Mouse (Mus musculus) MEL (cell line): ENCODE measurements around the gene Fam49a. TPM values are rescaled to one million over a fixed set of nuclear protein-coding genes. Genes with fewer than 3 reads are reported as not detected.

Experiments used
- DNase-seq: peaks from one replicate; pipeline ENCODE4 v3.0.0; 2011; ENCODE audit warnings: low read depth, low spot score
- H3K27ac ChIP-seq: 2 replicates; pipeline ENCODE4 v1.5.1; 2012; ENCODE audit warnings: low read depth, mild to moderate bottlenecking, control low read depth, low read length, moderate library complexity; ENCODE audit not compliant: control insufficient read depth
- H3K27me3 ChIP-seq, 2 experiments: fragments of 150-350 bp in 1 of 2; sonication (generic) in 1 of 2; 2 replicates each; pipeline ENCODE4 v1.6.1; 2012; ENCODE audit warnings: low read length in 2 of 2, mild to moderate bottlenecking in 2 of 2, improper control_type of control experiment in 1 of 2, moderate library complexity in 1 of 2; ENCODE audit not compliant: insufficient read depth in 2 of 2, control insufficient read depth in 1 of 2
- H3K36me3 ChIP-seq, 2 experiments: 2 replicates each; pipeline ENCODE4 v1.6.1; 2012 to 2014; ENCODE audit warnings: low read length in 2 of 2, improper control_type of control experiment in 1 of 2, inconsistent platforms in 1 of 2, mild to moderate bottlenecking in 1 of 2; ENCODE audit not compliant: insufficient read depth in 2 of 2, control insufficient read depth in 1 of 2
- H3K4me1 ChIP-seq, 2 experiments: fragments of 150-350 bp in 1 of 2; sonication (generic) in 1 of 2; 2 replicates each; pipeline ENCODE4 v1.6.1; 2012; ENCODE audit warnings: low read length in 2 of 2, improper control_type of control experiment in 1 of 2, mild to moderate bottlenecking in 1 of 2; ENCODE audit not compliant: insufficient read depth in 2 of 2, control insufficient read depth in 1 of 2
- H3K4me3 ChIP-seq, 2 experiments: fragments of 150-350 bp in 1 of 2; sonication (generic) in 1 of 2; 2 replicates each; pipeline ENCODE4 v1.5.1; 2012; ENCODE audit warnings: low read depth in 2 of 2, low read length in 2 of 2, mild to moderate bottlenecking in 2 of 2, moderate library complexity in 2 of 2, control low read depth in 1 of 2, improper control_type of control experiment in 1 of 2; ENCODE audit not compliant: control insufficient read depth in 1 of 2, insufficient read depth in 1 of 2
- H3K79me2 ChIP-seq: 2 replicates; pipeline ENCODE4 v1.6.1; 2012; ENCODE audit warnings: mild to moderate bottlenecking, low read length, moderate library complexity; ENCODE audit not compliant: control insufficient read depth, poor library complexity, insufficient read depth
- H3K9ac ChIP-seq: 2 replicates; pipeline ENCODE4 v1.6.1; 2012; ENCODE audit warnings: low read depth, mild to moderate bottlenecking, control low read depth, low read length, moderate library complexity; ENCODE audit not compliant: control insufficient read depth, poor library complexity, severe bottlenecking
- H3K9me3 ChIP-seq: fragments of 150-350 bp; sonication (generic); replicated peaks from 2 replicates; pipeline ENCODE4 v1.6.1; 2012; ENCODE audit warnings: mild to moderate bottlenecking, low read length, improper control_type of control experiment, moderate library complexity; ENCODE audit not compliant: insufficient read depth
- BHLHE40 ChIP-seq: IDR thresholded peaks from 2 replicates; pipeline ENCODE4 v1.6.1; 2012; ENCODE audit warnings: low read depth, mild to moderate bottlenecking, inconsistent platforms, low read length, improper control_type of control experiment, borderline replicate concordance
- E2F4 ChIP-seq: IDR thresholded peaks from 2 replicates; pipeline ENCODE4 v1.6.1; 2011; ENCODE audit warnings: low read depth, low read length, improper control_type of control experiment, borderline replicate concordance
- ETS1 ChIP-seq: IDR thresholded peaks from 2 replicates; pipeline ENCODE4 v1.6.1; 2012; ENCODE audit warnings: low read depth, mild to moderate bottlenecking, inconsistent platforms, low read length, improper control_type of control experiment, moderate library complexity
- GATA1 ChIP-seq: IDR thresholded peaks from 2 replicates; pipeline ENCODE4 v1.6.1; 2011; ENCODE audit warnings: low read depth, low read length, improper control_type of control experiment
- HCFC1 ChIP-seq: IDR thresholded peaks from 2 replicates; pipeline ENCODE4 v1.6.1; 2012; ENCODE audit warnings: low read depth, mild to moderate bottlenecking, inconsistent platforms, low read length, improper control_type of control experiment, moderate library complexity
- KAT2A ChIP-seq: conservative IDR thresholded peaks from 2 replicates; pipeline ENCODE4 v1.6.1; 2012; ENCODE audit warnings: low read depth, low read length, improper control_type of control experiment, inconsistent platforms
- MAX ChIP-seq: IDR thresholded peaks from 2 replicates; pipeline ENCODE4 v1.6.1; 2011; ENCODE audit warnings: low read length, improper control_type of control experiment
- MEF2A ChIP-seq: IDR thresholded peaks from 2 replicates; pipeline ENCODE4 v1.6.1; 2014; ENCODE audit warnings: low read depth, mild to moderate bottlenecking, inconsistent platforms, low read length, improper control_type of control experiment; ENCODE audit not compliant: poor library complexity, insufficient replicate concordance, severe bottlenecking; ENCODE audit errors: extremely low read depth
- MYB ChIP-seq: IDR thresholded peaks from 2 replicates; pipeline ENCODE4 v1.6.1; 2011; ENCODE audit warnings: mild to moderate bottlenecking, low read depth, low read length, improper control_type of control experiment
- POLR2AphosphoS2 ChIP-seq: IDR thresholded peaks from 2 replicates; pipeline ENCODE4 v1.6.1; 2011; ENCODE audit warnings: low read length, improper control_type of control experiment
- POLR2AphosphoS5 ChIP-seq: IDR thresholded peaks from 2 replicates; pipeline ENCODE4 v1.6.1; 2012; ENCODE audit warnings: low read depth, borderline replicate concordance, mild to moderate bottlenecking, inconsistent platforms, low read length, moderate library complexity, mixed read lengths
- RAD21 ChIP-seq: IDR thresholded peaks from 2 replicates; pipeline ENCODE4 v1.6.1; 2011; ENCODE audit warnings: mild to moderate bottlenecking, low read depth, low read length, improper control_type of control experiment
- RCOR1 ChIP-seq: IDR thresholded peaks from 2 replicates; pipeline ENCODE4 v1.6.1; 2012; ENCODE audit warnings: low read depth, mild to moderate bottlenecking, inconsistent platforms, low read length, improper control_type of control experiment
- SMC3 ChIP-seq: IDR thresholded peaks from 2 replicates; pipeline ENCODE4 v1.6.1; 2011; ENCODE audit warnings: low read depth, low read length, improper control_type of control experiment
- TAL1 ChIP-seq: IDR thresholded peaks from 2 replicates; pipeline ENCODE4 v1.6.1; 2012; ENCODE audit warnings: mild to moderate bottlenecking, inconsistent platforms, low read length, moderate library complexity, mixed read lengths
- UBTF ChIP-seq: IDR thresholded peaks from 2 replicates; pipeline ENCODE4 v1.6.1; 2012; ENCODE audit warnings: low read depth, mild to moderate bottlenecking, inconsistent platforms, low read length, improper control_type of control experiment, moderate library complexity, borderline replicate concordance; ENCODE audit not compliant: insufficient read depth
- ZKSCAN1 ChIP-seq: IDR thresholded peaks from 2 replicates; pipeline ENCODE4 v1.6.1; 2012; ENCODE audit warnings: low read depth, mild to moderate bottlenecking, inconsistent platforms, low read length, improper control_type of control experiment, moderate library complexity
- ZNF384 ChIP-seq: IDR thresholded peaks from 2 replicates; pipeline ENCODE4 v1.6.1; 2012; ENCODE audit warnings: low read depth, mild to moderate bottlenecking, inconsistent platforms, low read length, improper control_type of control experiment
- polyA plus RNA-seq, 2 experiments: library from polyadenylated mRNA; stranded (reverse) in 1 of 2; unstranded in 1 of 2; fragments of >175 nt in 1 of 2; fragments of >200 nt in 1 of 2; gene quantifications; 2 replicates each; pipeline versions ENCODE4 v1.2.1 to v1.2.4; 2012; ENCODE audit warnings: low replicate concordance in 2 of 2, low read depth in 1 of 2; ENCODE audit not compliant: insufficient read length in 2 of 2, insufficient read depth in 1 of 2, missing spikeins in 1 of 2
- total RNA-seq: library from RNA; depleted of rRNA; stranded (reverse); fragments of 300-350 nt; gene quantifications from 2 replicates; pipeline ENCODE4 v1.2.3, GENCODE M21; 2012

Fam49a gene
- total and polyA plus RNA-seq, 3 experiments, result 0.42 to 1.3 TPM; not detected in 1

GRCm38 (mm10) chr12:12223336-12223735 is 38.6 kb upstream of the Fam49a start:
- Histone ChIP-seq H3K27ac (no peak overlapping the region), H3K4me3 (no peak overlapping the region), H3K4me1 (no peaks in the 10 kb centered on the region), H3K9ac (no peak overlapping the region), H3K79me2 (no peaks in the 10 kb centered on the region), H3K36me3 (no peaks in the 10 kb centered on the region), H3K27me3 (peaks cover 0 to 2% of the 10 kb centered on the region in 2 experiments; a peak in 1 of 4 replicates), H3K9me3 (no peaks in the 10 kb centered on the region)
- no peak for TF ChIP-seq UBTF
- no peak for TF ChIP-seq BHLHE40
- no peak for TF ChIP-seq HCFC1
- TF ChIP-seq RAD21, result no peak
- no peak for TF ChIP-seq POLR2AphosphoS2
- TF ChIP-seq TAL1, result no peak
- no peak for TF ChIP-seq E2F4
- no peak for TF ChIP-seq ETS1
- TF ChIP-seq GATA1, result no peak
- no peak for TF ChIP-seq ZNF384
- TF ChIP-seq MEF2A, result no peak
- TF ChIP-seq MAX, result no peak
- no peak for DNase-seq

GRCm38 (mm10) chr12:12225706-12226105 is 36.2 kb upstream of the Fam49a start:
- Histone ChIP-seq H3K27ac (no peak overlapping the region), H3K9ac (no peak overlapping the region), H3K36me3 (no peaks in the 10 kb centered on the region), H3K27me3 (peaks cover 0 to 2% of the 10 kb centered on the region in 2 experiments; a peak in 1 of 4 replicates), H3K9me3 (no peaks in the 10 kb centered on the region), H3K79me2 (no peaks in the 10 kb centered on the region), H3K4me1 (no peaks in the 10 kb centered on the region), H3K4me3 (no peak overlapping the region)
- TF ChIP-seq TAL1, result no peak
- TF ChIP-seq ETS1, result no peak
- no peak for TF ChIP-seq MYB
- no peak for TF ChIP-seq E2F4
- TF ChIP-seq SMC3, result no peak
- TF ChIP-seq ZKSCAN1, result no peak
- TF ChIP-seq RCOR1, result no peak
- TF ChIP-seq KAT2A, result no peak
- no peak for TF ChIP-seq POLR2AphosphoS5
- DNase-seq, result no peak
